Mouse (Mus musculus): ENCODE measurements around the gene Trex1. TPM values are rescaled to one million over a fixed set of nuclear protein-coding genes. Genes with fewer than 3 reads are reported as not detected.

The Trex1 gene
- 7.5 and 10.1 TPM in 2 replicates for polyA plus RNA-seq (2016; fragmentation: Nextera tagmentation; extraction: Ambion mirVana)

DNA sequence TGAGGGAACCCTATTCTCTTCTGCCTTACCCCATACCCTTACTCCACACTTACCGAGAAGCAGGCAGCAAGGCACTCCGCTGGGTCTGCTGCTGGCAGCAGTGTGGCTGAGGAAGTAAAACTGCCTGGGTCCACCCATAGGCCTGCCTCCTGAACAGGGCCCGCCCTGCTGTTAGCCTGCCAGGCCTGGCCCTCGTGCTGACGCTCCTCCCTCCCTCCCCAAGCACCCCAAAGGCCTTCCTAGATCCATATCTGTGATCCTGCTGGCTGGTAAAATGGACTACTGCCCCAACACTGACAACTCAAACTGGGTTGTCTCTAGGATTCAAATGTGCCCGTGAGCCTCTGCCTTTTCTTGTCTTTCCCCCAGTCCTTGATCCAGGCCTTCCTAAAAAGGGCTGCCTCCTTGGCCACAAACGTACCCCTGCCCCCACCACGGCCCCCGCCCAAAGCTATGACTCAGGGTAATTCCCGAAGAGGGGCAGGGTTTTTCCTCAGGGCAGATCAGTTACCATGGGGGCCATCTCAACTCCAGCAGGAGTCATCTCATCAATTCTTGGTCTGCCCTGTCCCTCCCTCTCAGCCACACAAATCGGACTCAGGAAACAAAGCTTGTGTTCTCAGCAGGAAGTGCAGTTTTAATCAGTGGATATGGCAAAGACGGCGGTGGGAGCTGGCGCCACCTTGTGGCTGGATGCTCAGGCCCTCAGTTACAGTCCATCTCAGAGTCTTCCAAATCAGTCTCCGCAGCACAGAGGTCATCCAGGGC is at the start of gene Trex1:
TSS of gene Trex1 (minus strand) at position 599 of the 768 bp plus-strand sequence.
- DNase-seq (ENCODE audit: low spot score), result peak; percentile 85
- no peaks in the 10 kb centered on the region for H3K27me3 ChIP-seq (ENCODE audit: low read depth, poor library complexity, severe bottlenecking)
- WGBS, result 28% methylated on average over 15 of the region's 15 CpGs
- H3K4me3 ChIP-seq, result peak within 1 kb of the TSS; percentile 42
- no peaks in the 10 kb centered on the region for H3K9me3 ChIP-seq (replicated peaks)
- H3K36me3 ChIP-seq, result peaks cover 82% of the 10 kb centered on the region
- H3K4me1 ChIP-seq, result peaks cover 31% of the 10 kb centered on the region
- H3K27ac ChIP-seq (replicated peaks), result peak within 1 kb of the TSS; percentile 87

DNA sequence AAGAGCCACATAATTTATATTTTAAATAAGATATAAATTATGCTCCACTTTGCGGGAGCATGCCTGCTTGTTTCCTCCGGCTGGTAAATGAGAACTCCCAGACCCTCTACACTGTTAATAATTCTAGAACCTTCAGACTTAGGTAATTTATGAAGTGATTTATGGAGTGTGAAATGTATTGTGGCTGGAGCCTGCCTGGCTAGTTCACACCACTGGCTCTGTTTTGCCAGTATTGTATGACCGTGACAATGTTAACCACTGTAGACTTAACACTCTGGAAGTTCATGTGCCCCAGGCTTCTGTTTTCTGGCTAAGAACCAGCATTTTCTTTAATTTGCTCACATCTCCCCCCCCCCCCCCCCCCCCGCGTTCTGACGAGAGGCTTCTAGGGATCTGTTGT is 47.8 kb upstream of the Trex1 start:
- H3K27ac ChIP-seq (replicated peaks), result no peak overlapping the region
- WGBS, result 94% methylated on average over 5 of the region's 6 CpGs
- no peak for DNase-seq (ENCODE audit: low spot score)
- no peaks in the 10 kb centered on the region for H3K27me3 ChIP-seq (ENCODE audit: low read depth, poor library complexity, severe bottlenecking)
- H3K4me1 ChIP-seq, result peaks cover 8% of the 10 kb centered on the region; the same call in 1 of the 2 replicates
- no peaks in the 10 kb centered on the region for H3K9me3 ChIP-seq (replicated peaks)
- peaks cover 100% of the 10 kb centered on the region for H3K36me3 ChIP-seq
- no peak overlapping the region for H3K4me3 ChIP-seq

DNA sequence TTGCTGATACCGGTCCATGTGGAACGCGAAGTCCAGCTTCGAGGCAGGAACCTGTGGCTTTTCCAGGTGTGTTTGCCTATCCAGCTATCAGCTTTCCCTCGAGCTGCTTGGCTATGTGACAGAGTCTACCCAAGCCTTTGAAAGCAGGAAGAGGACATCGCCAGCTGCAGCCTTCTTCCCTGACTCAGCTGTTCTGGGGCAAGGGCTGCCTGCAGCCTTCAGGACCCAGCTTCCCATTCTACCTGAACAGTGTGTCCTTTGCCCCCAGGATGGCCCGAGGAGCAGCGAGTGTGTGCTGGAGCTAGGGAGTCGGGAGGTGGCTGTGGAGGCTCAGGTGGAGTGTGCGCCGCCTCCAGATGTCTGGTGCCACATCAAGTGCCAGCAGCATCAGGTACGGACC is 46.1 kb upstream of the Trex1 start:
- H3K4me1 ChIP-seq, result peaks cover 12% of the 10 kb centered on the region; the same call in 1 of the 2 replicates
- peaks cover 100% of the 10 kb centered on the region for H3K36me3 ChIP-seq
- no peaks in the 10 kb centered on the region for H3K27me3 ChIP-seq (ENCODE audit: low read depth, poor library complexity, severe bottlenecking)
- no peak overlapping the region for H3K27ac ChIP-seq (replicated peaks)
- no peak overlapping the region for H3K4me3 ChIP-seq
- no peaks in the 10 kb centered on the region for H3K9me3 ChIP-seq (replicated peaks)
- 93% methylated on average over 12 of the region's 12 CpGs for WGBS
- DNase-seq (ENCODE audit: low spot score), result no peak

GRCm38 (mm10) chr9:109105011-109105410 is 45.5 kb upstream of the Trex1 start:
- no peak for DNase-seq (ENCODE audit: low spot score)
- Histone ChIP-seq H3K27me3 (ENCODE audit: low read depth, poor library complexity, severe bottlenecking) (no peaks in the 10 kb centered on the region), H3K9me3 (replicated peaks) (no peaks in the 10 kb centered on the region), H3K27ac (replicated peaks) (no peak overlapping the region), H3K4me3 (no peak overlapping the region), H3K4me1 (peaks cover 18% of the 10 kb centered on the region; the same call in 1 of the 2 replicates), H3K36me3 (peaks cover 100% of the 10 kb centered on the region)
- WGBS, result 91% methylated on average over 12 of the region's 12 CpGs

DNA sequence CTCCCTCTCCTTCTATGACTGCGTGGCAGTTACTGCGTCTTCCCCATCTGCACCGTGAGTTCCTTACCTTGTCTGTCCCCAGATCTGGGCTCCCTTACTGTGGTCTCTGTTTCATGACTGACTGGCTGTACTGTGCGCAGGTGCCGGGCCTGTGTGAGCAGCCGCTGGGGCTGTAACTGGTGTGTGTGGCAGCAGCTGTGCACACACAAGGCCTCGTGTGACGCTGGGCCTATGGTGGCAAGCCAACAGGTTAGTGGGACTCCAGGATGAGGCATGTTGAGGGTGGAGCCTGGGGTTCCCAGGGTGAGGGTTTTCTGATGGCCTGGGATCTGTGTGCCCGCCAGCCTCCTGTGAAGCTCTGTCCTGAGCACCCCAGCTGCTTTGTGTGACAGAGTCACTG is 44.5 kb upstream of the Trex1 start:
- DNase-seq (ENCODE audit: low spot score), result no peak
- peaks cover 23% of the 10 kb centered on the region for H3K4me1 ChIP-seq
- H3K36me3 ChIP-seq, result peaks cover 100% of the 10 kb centered on the region
- no peak overlapping the region for H3K4me3 ChIP-seq
- no peaks in the 10 kb centered on the region for H3K9me3 ChIP-seq (replicated peaks)
- WGBS, result 90% methylated on average over 9 of the region's 9 CpGs
- no peak overlapping the region for H3K27ac ChIP-seq (replicated peaks)
- no peaks in the 10 kb centered on the region for H3K27me3 ChIP-seq (ENCODE audit: low read depth, poor library complexity, severe bottlenecking)

- no peak for DNase-seq (ENCODE audit: low spot score)
- WGBS, result 85% methylated on average over 7 of the region's 7 CpGs
- Histone ChIP-seq H3K9me3 (replicated peaks) (no peaks in the 10 kb centered on the region), H3K27me3 (ENCODE audit: low read depth, poor library complexity, severe bottlenecking) (no peaks in the 10 kb centered on the region), H3K36me3 (peaks cover 100% of the 10 kb centered on the region), H3K27ac (replicated peaks) (no peak overlapping the region), H3K4me1 (peaks cover 32% of the 10 kb centered on the region), H3K4me3 (no peak overlapping the region)
These were observed 43.7 kb upstream of the Trex1 start for GRCm38 (mm10) chr9:109103250-109103649.

GRCm38 (mm10) chr9:109102541-109102940 is 43.0 kb upstream of the Trex1 start:
- H3K4me1 ChIP-seq, result peaks cover 39% of the 10 kb centered on the region
- no peak overlapping the region for H3K4me3 ChIP-seq
- H3K9me3 ChIP-seq (replicated peaks), result no peaks in the 10 kb centered on the region
- H3K27ac ChIP-seq (replicated peaks), result no peak overlapping the region
- WGBS, result 96% methylated on average over 3 of the region's 3 CpGs
- peaks cover 92% of the 10 kb centered on the region for H3K36me3 ChIP-seq
- no peak for DNase-seq (ENCODE audit: low spot score)
- H3K27me3 ChIP-seq (ENCODE audit: low read depth, poor library complexity, severe bottlenecking), result no peaks in the 10 kb centered on the region

DNA sequence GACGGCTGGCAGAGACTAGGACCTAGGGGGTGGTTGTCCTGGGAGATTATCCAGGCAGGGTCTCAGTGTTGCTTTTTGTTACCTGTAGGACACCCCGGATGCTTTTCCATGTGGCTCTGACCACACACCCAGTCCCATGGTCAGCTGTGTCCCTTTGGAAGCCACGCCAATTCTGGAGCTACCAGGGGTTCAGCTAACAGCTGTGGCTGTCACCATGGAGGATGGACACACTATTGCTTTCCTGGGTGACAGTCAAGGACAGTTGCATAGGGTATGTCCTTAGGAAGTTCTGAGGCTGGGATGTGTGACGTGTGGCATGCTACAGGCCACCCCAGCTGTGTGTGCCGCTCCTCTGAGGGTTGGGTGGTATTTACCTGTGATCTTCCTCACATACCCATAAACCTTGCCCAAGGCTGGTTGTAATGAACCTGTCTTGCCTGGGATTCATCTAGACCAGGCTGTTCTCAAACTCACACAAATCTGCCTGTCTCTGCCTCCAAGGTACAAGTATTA is 42.5 kb upstream of the Trex1 start:
- peaks cover 87% of the 10 kb centered on the region for H3K36me3 ChIP-seq
- H3K9me3 ChIP-seq (replicated peaks), result no peaks in the 10 kb centered on the region
- H3K4me1 ChIP-seq, result peaks cover 44% of the 10 kb centered on the region
- DNase-seq (ENCODE audit: low spot score), result no peak
- no peak overlapping the region for H3K27ac ChIP-seq (replicated peaks)
- 96% methylated on average over 5 of the region's 5 CpGs for WGBS
- no peaks in the 10 kb centered on the region for H3K27me3 ChIP-seq (ENCODE audit: low read depth, poor library complexity, severe bottlenecking)
- no peak overlapping the region for H3K4me3 ChIP-seq

DNA sequence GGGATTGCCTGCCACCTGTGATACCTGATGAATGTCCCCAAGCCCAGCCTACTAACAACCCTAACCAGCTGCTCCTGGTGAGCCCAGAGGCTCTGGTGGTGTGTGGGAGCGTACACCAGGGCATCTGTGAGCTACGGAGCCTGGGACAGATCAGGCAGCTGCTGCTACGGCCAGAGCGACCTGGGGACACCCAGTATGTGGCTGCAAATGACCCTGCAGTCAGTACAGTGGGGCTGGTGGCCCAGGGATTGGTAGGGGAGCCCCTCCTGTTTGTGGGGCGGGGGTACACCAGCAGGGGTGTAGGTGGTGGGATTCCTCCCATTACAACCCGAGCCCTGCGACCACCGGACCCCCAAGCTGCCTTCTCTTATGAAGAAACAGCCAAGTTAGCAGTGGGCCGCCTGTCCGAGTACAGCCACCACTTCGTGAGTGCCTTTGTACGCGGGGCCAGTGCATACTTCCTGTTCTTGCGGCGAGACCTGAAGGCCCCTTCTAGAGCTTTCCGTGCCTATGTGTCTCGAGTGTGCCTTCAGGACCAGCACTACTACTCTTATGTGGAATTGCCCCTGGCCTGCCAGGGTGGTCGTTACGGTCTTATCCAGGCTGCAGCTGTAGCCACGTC is 40.9 kb upstream of the Trex1 start:
- Histone ChIP-seq H3K27me3 (ENCODE audit: low read depth, poor library complexity, severe bottlenecking) (no peaks in the 10 kb centered on the region), H3K4me1 (peaks cover 55% of the 10 kb centered on the region), H3K9me3 (replicated peaks) (no peaks in the 10 kb centered on the region), H3K4me3 (no peak overlapping the region), H3K36me3 (peaks cover 71% of the 10 kb centered on the region), H3K27ac (replicated peaks) (no peak overlapping the region)
- 93% methylated on average over 20 of the region's 20 CpGs for WGBS
- no peak for DNase-seq (ENCODE audit: low spot score)

- no peaks in the 10 kb centered on the region for H3K27me3 ChIP-seq (ENCODE audit: low read depth, poor library complexity, severe bottlenecking)
- DNase-seq (ENCODE audit: low spot score), result no peak
- WGBS, result 75% methylated on average over 6 of the region's 6 CpGs
- peak overlapping the region; percentile 85 for H3K4me3 ChIP-seq
- H3K9me3 ChIP-seq (replicated peaks), result no peaks in the 10 kb centered on the region
- H3K4me1 ChIP-seq, result peaks cover 61% of the 10 kb centered on the region
- H3K27ac ChIP-seq (replicated peaks), result peak overlapping the region; percentile 53
- H3K36me3 ChIP-seq, result peaks cover 57% of the 10 kb centered on the region
These were observed 39.4 kb upstream of the Trex1 start for GRCm38 (mm10) chr9:109098969-109099368.

DNA sequence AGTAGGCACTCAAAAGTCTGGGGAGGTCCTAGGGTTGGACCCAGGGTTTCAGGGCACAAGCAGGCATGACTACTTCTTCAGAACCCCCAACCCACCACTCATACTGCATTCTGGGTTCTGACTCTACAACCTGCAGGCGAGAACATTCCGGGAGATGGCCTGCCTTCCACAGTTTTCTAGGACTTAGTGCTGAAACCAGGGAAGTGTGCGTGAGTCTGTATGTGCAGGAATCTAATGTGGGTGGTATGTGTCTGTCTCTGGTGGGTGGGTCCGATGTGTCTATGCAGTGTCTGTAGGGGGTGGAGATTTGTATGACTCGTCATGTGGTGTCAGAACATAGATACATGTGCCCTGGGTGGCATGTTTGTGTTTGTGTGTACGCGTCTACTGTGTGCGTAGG is 38.8 kb upstream of the Trex1 start:
- Histone ChIP-seq H3K4me3 (peak overlapping the region; percentile 85), H3K9me3 (replicated peaks) (no peaks in the 10 kb centered on the region), H3K27me3 (ENCODE audit: low read depth, poor library complexity, severe bottlenecking) (no peaks in the 10 kb centered on the region), H3K4me1 (peaks cover 67% of the 10 kb centered on the region), H3K27ac (replicated peaks) (peak overlapping the region; percentile 100), H3K36me3 (peaks cover 51% of the 10 kb centered on the region)
- DNase-seq (ENCODE audit: low spot score), result no peak
- WGBS, result 93% methylated on average over 8 of the region's 8 CpGs

DNA sequence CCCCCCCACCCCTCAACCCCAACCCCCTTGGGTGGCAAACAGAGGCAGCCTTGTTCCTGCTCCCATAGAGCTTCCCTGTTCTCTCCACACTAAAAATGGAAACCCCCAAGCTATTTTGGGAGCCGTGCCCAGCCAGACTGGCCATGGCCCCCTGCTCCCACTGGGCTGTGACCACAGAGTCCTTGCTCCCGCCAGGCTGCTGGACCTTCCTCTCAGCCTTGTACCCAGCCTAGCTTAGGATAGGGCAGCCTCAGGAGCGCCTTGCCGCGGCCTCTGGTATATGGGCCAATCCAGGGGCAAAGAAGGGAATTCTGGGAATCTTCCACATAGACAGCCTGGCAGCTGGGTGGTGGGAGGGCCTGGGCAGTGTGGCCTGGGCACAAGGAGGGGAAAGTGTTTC is 38.3 kb upstream of the Trex1 start:
- 75% methylated on average over 5 of the region's 5 CpGs for WGBS
- Histone ChIP-seq H3K4me3 (peak overlapping the region; percentile 85), H3K9me3 (replicated peaks) (no peaks in the 10 kb centered on the region), H3K27ac (replicated peaks) (peak overlapping the region; percentile 100), H3K36me3 (peaks cover 45% of the 10 kb centered on the region), H3K27me3 (ENCODE audit: low read depth, poor library complexity, severe bottlenecking) (no peaks in the 10 kb centered on the region), H3K4me1 (peaks cover 72% of the 10 kb centered on the region)
- DNase-seq (ENCODE audit: low spot score), result no peak

GRCm38 (mm10) chr9:109097291-109097690 is 37.8 kb upstream of the Trex1 start:
- DNase-seq (ENCODE audit: low spot score), result peak; percentile 32
- 28% methylated on average over 6 of the region's 6 CpGs for WGBS
- H3K27ac ChIP-seq (replicated peaks), result peak overlapping the region; percentile 100

More at GRCm38 (mm10) chr9:109097291-109097690, 37.8 kb upstream of the Trex1 start:
- H3K4me3 ChIP-seq, result peak overlapping the region; percentile 85
- H3K27me3 ChIP-seq (ENCODE audit: low read depth, poor library complexity, severe bottlenecking), result no peaks in the 10 kb centered on the region
- peaks cover 45% of the 10 kb centered on the region for H3K36me3 ChIP-seq
- peaks cover 78% of the 10 kb centered on the region for H3K4me1 ChIP-seq
- H3K9me3 ChIP-seq (replicated peaks), result no peaks in the 10 kb centered on the region
